Mouse (Mus musculus) cortical plate, adult 2 months (tissue): ENCODE results near the gene Eif4a2. TPM values are rescaled to one million over a fixed set of nuclear protein-coding genes. Genes with fewer than 3 reads are reported as not detected.

Experiments used
- H3K27ac ChIP-seq: fragments of 200-500 bp; 2 replicates; pipeline ENCODE4 v1.5.1; 2012; ENCODE audit warnings: low read length, control low read depth, inconsistent platforms; ENCODE audit not compliant: insufficient read depth
- H3K4me1 ChIP-seq: fragments of 200-500 bp; 2 replicates; pipeline ENCODE4 v1.6.1; 2011; ENCODE audit warnings: low read length; ENCODE audit not compliant: control insufficient read depth, insufficient read depth
- H3K4me3 ChIP-seq: fragments of 200-500 bp; 2 replicates; pipeline ENCODE4 v1.5.1; 2011; ENCODE audit warnings: mild to moderate bottlenecking, low read length, control low read depth; ENCODE audit not compliant: insufficient read depth
- CTCF ChIP-seq: fragments of 200-500 bp; IDR thresholded peaks from 2 replicates; pipeline ENCODE4 v1.5.1; 2011; ENCODE audit warnings: mild to moderate bottlenecking, control low read depth, low read length; ENCODE audit not compliant: insufficient read depth; ENCODE audit errors: extremely low read depth
- POLR2A ChIP-seq: fragments of 200-500 bp; IDR thresholded peaks from 2 replicates; pipeline ENCODE4 v1.6.1; 2011; ENCODE audit warnings: mild to moderate bottlenecking, low read length, control low read depth; ENCODE audit not compliant: insufficient read depth; ENCODE audit errors: extremely low read depth
- polyA plus RNA-seq: library from polyadenylated mRNA; depleted of rRNA; stranded (reverse); fragments of >200 nt; gene quantifications from 2 replicates; pipeline ENCODE4 v1.2.3, GENCODE M21; 2012; rRNA removed

The Eif4a2 gene
- polyA plus RNA-seq, 1 experiment, result 673 TPM

DNA sequence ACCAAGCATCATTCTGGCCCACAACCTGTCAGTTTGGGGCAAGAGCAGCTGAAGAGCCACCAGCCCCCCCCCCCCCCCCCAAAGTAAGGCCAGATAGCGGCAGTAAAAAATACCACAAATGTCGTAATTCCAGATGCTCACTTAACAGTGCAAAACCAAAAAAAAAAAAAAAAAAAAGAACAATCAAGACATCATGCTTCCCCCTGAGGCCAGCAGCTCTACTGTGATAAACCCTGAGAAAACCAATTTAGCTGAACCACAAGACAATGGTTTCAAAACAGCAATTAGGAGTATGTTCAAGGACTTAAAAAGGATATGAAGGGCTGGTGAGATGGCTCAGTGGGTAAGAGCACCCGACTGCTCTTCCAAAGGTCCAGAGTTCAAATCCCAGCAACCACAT lies 54.9 kb downstream of the Eif4a2 start:
- Histone ChIP-seq H3K4me3 (no peak overlapping the region), H3K4me1 (no peaks in the 10 kb centered on the region), H3K27ac (no peak overlapping the region)
- TF ChIP-seq CTCF, result no peak
- no peak for TF ChIP-seq POLR2A

Other genes with a start within 250 kb of the Eif4a2 start
- gene Tbccd1, start 249.8 kb upstream of the Eif4a2 start, polyA plus RNA-seq, result 17.4 and 17.7 TPM in 2 replicates
- gene Dnajb11, start 249.6 kb upstream of the Eif4a2 start, polyA plus RNA-seq, result 40.3 and 41.8 TPM in 2 replicates
- 0.23 TPM in 1 of 2 replicates, not detected in the other for gene Ahsg, start 216.2 kb upstream of the Eif4a2 start, polyA plus RNA-seq
- gene Fetub, start 189.1 kb upstream of the Eif4a2 start, polyA plus RNA-seq, result 0.13 and 0.19 TPM in 2 replicates
- not detected in 2 replicates for gene Hrg, start 156.4 kb upstream of the Eif4a2 start, polyA plus RNA-seq
- not detected in 2 replicates for gene Kng2, start 78.0 kb upstream of the Eif4a2 start, polyA plus RNA-seq
- gene Kng1, start 49.6 kb upstream of the Eif4a2 start, polyA plus RNA-seq, result 0.08 TPM in 1 of 2 replicates, not detected in the other
- 1.1 and 1.3 TPM in 2 replicates for gene Rfc4, start 20.3 kb downstream of the Eif4a2 start, polyA plus RNA-seq
- gene Adipoq, start 39.1 kb downstream of the Eif4a2 start, polyA plus RNA-seq, result 0.15 TPM in 1 of 2 replicates, not detected in the other
- gene St6gal1, start 117.3 kb downstream of the Eif4a2 start, polyA plus RNA-seq, result 13.3 and 13.5 TPM in 2 replicates